Mouse (Mus musculus): Measurements from ENCODE around the gene Uvssa. TPM values are rescaled to one million over a fixed set of nuclear protein-coding genes. Genes with fewer than 3 reads are reported as not detected.
"Not testable (repeated sequence)": the region's sequence is repeated elsewhere in the genome, so short reads cannot be mapped to it uniquely, and the experiment has no call there.

The Uvssa gene
- 2.5 and 2.8 TPM in 2 replicates for polyA plus RNA-seq (2015; fragmentation: Nextera tagmentation; extraction: Ambion mirVana)

DNA sequence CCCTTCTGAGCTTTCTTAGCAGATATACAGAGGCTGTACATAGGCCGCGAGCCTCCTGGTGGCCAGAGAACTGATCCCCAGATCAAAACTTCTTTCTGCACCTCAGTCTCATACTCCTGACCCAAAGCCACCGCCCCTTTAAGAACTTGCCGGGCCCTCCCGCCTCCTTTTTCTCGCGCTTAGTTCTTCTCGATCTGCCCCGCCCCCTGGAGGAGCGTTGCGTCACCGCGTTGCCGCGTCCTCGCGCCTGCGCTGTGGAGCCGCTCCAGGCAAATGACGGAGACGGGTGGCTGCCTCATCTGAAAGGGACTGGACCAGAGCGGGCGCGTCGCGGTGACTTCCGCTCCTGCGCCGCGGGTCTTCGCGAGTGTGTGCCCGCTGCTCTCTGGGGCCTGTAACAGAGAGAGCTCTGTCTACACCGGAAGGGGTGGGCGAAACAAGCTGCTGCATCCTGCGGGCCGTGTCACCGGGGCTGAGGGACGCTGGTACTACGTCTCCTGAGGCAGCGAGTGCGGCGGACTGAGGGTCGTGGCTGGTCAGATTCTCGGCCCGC is at the start of gene Uvssa:
Gene Uvssa (plus strand): TSS at position 248 of the 553 bp plus-strand sequence.
- WGBS (ENCODE audit: insufficient replicate concordance), result under 1% methylated on average over 46 of the region's 46 CpGs
- Histone ChIP-seq H3K4me3 (replicated peaks) (peak within 1 kb of the TSS; percentile 85), H3K4me2 (peak within 1 kb of the TSS; percentile 98), H3K27me3 (no peaks in the 10 kb centered on the region), H3K9ac (peak within 1 kb of the TSS; percentile 95), H3K9me3 (replicated peaks) (no peaks in the 10 kb centered on the region), H3K36me3 (replicated peaks) (peaks cover 26% of the 10 kb centered on the region), H3K4me1 (replicated peaks) (peaks cover 21% of the 10 kb centered on the region), H3K27ac (replicated peaks) (peak within 1 kb of the TSS; percentile 99)
- ATAC-seq (ENCODE audit: insufficient read depth), result peak; percentile 95

DNA sequence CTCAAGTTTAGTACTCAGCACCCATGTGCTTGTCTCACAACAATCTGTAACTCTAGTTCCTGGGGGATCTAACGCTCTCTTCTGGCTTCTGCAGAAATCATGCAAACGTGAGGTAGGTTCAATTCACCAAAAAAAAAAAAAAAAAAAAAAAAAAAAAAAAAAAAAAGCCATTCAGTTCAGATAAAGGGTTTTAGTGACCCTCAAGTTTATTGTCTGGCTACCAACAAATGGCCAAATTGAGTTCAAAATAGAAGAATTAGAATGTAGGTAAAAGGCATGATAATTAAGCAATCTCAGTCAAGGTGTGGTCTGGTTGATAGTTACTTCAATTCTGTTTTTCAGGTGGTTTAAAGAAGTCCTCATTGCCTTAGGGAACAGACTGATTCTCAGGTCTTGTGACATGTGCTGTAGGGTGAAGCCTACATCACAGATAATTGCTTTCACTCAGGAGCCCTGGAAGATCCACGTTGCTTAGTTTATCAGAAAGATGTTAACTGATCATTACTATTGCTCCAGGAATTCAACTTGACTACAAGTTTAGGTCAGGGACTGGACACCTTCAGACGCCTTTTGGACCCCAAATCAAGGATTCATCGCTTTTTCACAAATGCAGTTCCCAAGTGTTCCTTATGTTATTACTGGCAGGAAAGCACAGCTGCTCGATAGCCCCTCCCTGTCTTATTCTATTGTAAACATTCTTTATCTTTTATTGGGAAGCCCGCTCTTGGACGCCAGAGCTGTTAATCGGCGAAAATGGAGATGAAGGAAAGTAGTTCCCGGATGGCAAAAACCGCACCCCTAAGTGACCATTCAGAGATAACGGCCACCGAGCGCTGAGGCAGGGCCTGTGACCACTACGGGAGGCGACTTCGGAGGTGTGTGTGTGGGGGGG is 43.7 kb upstream of the Uvssa start:
- Histone ChIP-seq H3K4me1 (replicated peaks) (peaks cover 31% of the 10 kb centered on the region), H3K4me2 (peak overlapping the region; percentile 90), H3K9ac (peak overlapping the region; percentile 71), H3K36me3 (replicated peaks) (peaks cover 8% of the 10 kb centered on the region; the same call in 1 of the 2 replicates), H3K27me3 (no peaks in the 10 kb centered on the region), H3K9me3 (replicated peaks) (no peaks in the 10 kb centered on the region), H3K4me3 (replicated peaks) (peak overlapping the region; percentile 97), H3K27ac (replicated peaks) (peak overlapping the region; percentile 83)
- ATAC-seq (ENCODE audit: insufficient read depth), result no peak
- WGBS (ENCODE audit: insufficient replicate concordance), result 21% methylated on average over 18 of the region's 18 CpGs

DNA sequence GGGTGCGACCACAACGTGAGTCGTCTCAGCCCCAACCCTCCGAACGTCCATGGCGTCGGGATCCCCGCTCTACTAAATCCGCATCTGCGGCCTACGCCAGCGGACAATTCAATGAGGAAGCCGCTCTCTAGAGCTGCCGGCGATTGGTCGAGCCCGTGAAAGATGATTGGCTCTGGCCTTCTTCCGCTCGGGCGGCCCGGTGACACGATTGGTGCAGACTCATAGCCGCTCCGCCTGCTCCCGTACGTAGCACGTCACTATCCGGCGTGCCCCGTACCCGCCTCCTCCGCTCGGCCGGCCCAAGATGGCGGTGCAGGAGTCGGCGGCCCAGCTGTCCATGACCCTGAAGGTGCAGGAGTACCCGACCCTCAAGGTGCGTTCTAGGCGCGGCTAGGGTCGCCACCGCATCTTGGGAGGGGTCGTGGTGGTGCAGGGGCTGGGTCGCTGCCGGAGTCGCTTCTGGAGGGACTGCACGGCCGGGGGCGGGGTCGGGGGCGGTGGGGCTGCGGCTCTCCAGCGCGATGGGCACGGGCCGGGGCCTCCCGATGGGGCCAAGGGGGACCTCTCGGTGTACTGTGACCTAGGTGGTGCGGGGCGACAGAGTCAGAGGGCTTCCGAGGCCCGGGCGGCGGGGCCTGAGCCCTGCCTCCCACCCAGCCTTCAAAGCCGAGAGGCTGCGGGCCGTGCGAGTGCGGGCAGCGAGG is 42.9 kb upstream of the Uvssa start, which contains the start of gene Maea:
Gene Maea (plus strand): TSS at position 237 of the 704 bp plus-strand sequence.
- Histone ChIP-seq H3K27ac (replicated peaks) (peak within 1 kb of the TSS; percentile 83), H3K4me3 (replicated peaks) (peak within 1 kb of the TSS; percentile 97), H3K9ac (peak within 1 kb of the TSS; percentile 93), H3K4me2 (peak within 1 kb of the TSS; percentile 90), H3K36me3 (replicated peaks) (peaks cover 9% of the 10 kb centered on the region; the same call in 1 of the 2 replicates), H3K27me3 (no peaks in the 10 kb centered on the region), H3K9me3 (replicated peaks) (no peaks in the 10 kb centered on the region), H3K4me1 (replicated peaks) (peaks cover 31% of the 10 kb centered on the region)
- peak; percentile 100 for ATAC-seq (ENCODE audit: insufficient read depth)
- under 1% methylated on average over 71 of the region's 71 CpGs for WGBS (ENCODE audit: insufficient replicate concordance)

DNA sequence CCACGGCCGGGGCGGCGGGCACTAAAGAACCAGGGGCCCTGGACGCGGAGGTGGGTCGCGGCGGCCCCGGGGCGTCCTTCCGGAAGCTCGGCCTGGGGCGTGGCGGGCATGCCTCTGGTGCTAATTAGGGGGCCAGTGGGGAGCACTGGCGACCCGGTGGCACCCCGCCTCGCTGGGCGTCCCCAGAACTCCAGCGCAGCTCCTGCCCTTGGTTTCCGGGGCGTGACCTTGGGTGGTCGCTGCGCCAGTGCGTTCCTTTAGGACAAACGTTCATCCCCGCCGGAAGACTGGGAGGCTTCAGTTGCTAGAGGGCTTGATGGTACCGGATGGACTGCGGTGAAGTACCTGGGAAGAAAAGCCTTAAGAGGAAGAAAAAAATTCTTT is 42.4 kb upstream of the Uvssa start:
- ATAC-seq (ENCODE audit: insufficient read depth), result peak; percentile 39

DNA sequence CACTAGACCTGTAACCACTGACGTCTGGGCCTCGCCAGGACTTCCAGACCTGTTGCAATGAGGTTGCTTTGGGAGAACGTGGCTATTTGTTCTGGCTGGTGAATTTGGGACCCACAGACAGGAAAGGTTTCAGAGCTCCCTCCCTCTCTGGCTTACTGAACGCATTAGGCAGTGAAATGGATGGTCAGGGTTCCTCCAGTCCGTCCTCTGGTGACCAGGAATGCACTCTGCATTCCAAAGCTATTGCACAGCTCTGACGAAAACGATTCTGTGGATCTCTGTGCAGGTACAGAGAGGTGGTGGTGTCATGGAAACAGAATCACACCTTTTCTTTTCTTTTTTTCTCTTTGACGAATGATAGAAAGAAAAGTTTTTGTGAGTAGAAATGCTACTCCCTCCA is 41.1 kb upstream of the Uvssa start:
- Histone ChIP-seq H3K27ac (replicated peaks) (no peak overlapping the region), H3K4me1 (replicated peaks) (peaks cover 46% of the 10 kb centered on the region)

More for the DNA sequence above, 42.4 kb upstream of the Uvssa start:
- Histone ChIP-seq H3K9ac (peak overlapping the region; percentile 93), H3K4me2 (peak overlapping the region; percentile 90), H3K4me1 (replicated peaks) (peaks cover 36% of the 10 kb centered on the region), H3K36me3 (replicated peaks) (peaks cover 9% of the 10 kb centered on the region; the same call in 1 of the 2 replicates), H3K27me3 (no peaks in the 10 kb centered on the region), H3K4me3 (replicated peaks) (peak overlapping the region; percentile 97), H3K27ac (replicated peaks) (peak overlapping the region; percentile 79), H3K9me3 (replicated peaks) (no peaks in the 10 kb centered on the region)
- WGBS (ENCODE audit: insufficient replicate concordance), result 0% methylated on average over 31 of the region's 31 CpGs

DNA sequence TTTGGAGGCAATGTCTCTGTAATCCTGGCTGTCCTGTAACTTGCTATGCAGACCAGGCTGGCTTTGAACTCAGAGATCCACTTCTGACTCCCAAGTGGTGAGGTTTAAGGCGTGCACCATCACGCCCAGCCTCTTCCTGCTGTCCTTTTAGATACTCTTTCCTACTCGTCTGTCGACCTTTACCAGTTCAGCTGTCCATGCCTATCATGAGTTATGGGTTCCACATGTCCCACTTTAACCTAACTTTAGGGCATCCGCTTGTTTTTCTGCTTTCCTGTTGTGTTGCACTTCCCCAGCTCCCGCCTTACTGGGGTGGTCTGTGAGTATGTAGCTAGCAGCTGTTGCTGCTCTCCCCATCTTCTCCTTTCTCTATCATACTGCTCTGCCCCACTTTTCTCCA is 37.2 kb upstream of the Uvssa start:
- H3K4me3 ChIP-seq (replicated peaks), result no peak overlapping the region
- peaks cover 12% of the 10 kb centered on the region; the same call in 1 of the 2 replicates for H3K36me3 ChIP-seq (replicated peaks)
- H3K27me3 ChIP-seq, result no peaks in the 10 kb centered on the region
- H3K9me3 ChIP-seq (replicated peaks), result no peaks in the 10 kb centered on the region
- peaks cover 71% of the 10 kb centered on the region for H3K4me1 ChIP-seq (replicated peaks)
- WGBS (ENCODE audit: insufficient replicate concordance), result 73% methylated on average over 6 of the region's 6 CpGs
- no peak overlapping the region for H3K9ac ChIP-seq
- no peak for ATAC-seq (ENCODE audit: insufficient read depth)
- H3K27ac ChIP-seq (replicated peaks), result no peak overlapping the region
- H3K4me2 ChIP-seq, result no peak overlapping the region

More for the DNA sequence above, 41.1 kb upstream of the Uvssa start:
- peak overlapping the region; percentile 97; the same call in 1 of the 2 replicates for H3K4me3 ChIP-seq (replicated peaks)
- peaks cover 9% of the 10 kb centered on the region; the same call in 1 of the 2 replicates for H3K36me3 ChIP-seq (replicated peaks)
- H3K27me3 ChIP-seq, result no peaks in the 10 kb centered on the region
- H3K9ac ChIP-seq, result no peak overlapping the region; the same call in 1 of the 2 replicates
- peak overlapping the region; percentile 90 for H3K4me2 ChIP-seq
- no peaks in the 10 kb centered on the region for H3K9me3 ChIP-seq (replicated peaks)
- ATAC-seq (ENCODE audit: insufficient read depth), result no peak
- 63% methylated on average over 8 of the region's 8 CpGs for WGBS (ENCODE audit: insufficient replicate concordance)

DNA sequence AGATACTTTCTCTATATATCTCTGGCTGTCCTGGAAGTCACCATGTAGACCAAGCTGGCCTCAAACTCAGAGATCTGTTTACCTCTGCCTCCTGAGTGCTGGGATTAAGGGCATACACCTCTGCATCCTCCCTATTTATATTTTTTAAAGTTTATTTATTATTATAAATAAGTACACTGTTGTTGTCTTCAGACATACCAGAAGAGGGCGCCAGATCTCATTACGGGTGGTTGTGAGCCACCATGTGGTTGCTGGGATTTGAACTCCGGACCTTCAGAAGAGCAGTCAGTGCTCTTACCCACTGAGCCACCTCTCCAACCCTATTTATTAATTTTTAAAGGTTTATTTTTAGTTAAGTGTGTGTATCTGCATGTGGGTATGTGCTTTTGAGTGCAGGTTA is 36.1 kb upstream of the Uvssa start:
- peaks cover 12% of the 10 kb centered on the region; the same call in 1 of the 2 replicates for H3K36me3 ChIP-seq (replicated peaks)
- not testable (repeated sequence) for H3K4me3 ChIP-seq (replicated peaks); H3K9me3 ChIP-seq (replicated peaks); H3K4me2 ChIP-seq; H3K27ac ChIP-seq (replicated peaks); H3K9ac ChIP-seq; H3K27me3 ChIP-seq; ATAC-seq (ENCODE audit: insufficient read depth)
- H3K4me1 ChIP-seq (replicated peaks), result peaks cover 66% of the 10 kb centered on the region
- WGBS (ENCODE audit: insufficient replicate concordance), result 52% methylated on average over 3 of the region's 3 CpGs

DNA sequence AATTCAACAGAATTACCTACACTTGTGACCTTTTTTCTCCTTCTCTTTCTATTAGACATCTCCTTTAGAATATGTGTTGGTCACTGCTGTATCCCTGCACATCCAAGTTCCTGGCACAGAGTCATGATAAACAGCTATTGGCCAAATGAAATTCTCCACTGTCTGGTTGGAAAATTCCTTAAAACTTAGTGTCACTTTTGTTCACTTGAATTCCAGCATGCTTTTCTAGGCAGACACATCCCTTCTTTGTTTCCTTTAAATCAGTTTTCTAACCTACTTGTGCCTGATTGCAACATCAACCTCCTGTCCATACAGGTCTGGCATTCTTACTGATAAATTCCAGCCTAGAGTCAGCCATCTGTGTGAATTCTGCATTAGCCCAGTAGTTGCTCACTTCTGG is 35.5 kb upstream of the Uvssa start:
- Histone ChIP-seq H3K4me3 (replicated peaks) (no peak overlapping the region), H3K36me3 (replicated peaks) (peaks cover 12% of the 10 kb centered on the region; the same call in 1 of the 2 replicates), H3K27ac (replicated peaks) (no peak overlapping the region), H3K9me3 (replicated peaks) (no peaks in the 10 kb centered on the region), H3K4me1 (replicated peaks) (peaks cover 61% of the 10 kb centered on the region), H3K27me3 (no peaks in the 10 kb centered on the region), H3K9ac (no peak overlapping the region), H3K4me2 (no peak overlapping the region)
- no peak for ATAC-seq (ENCODE audit: insufficient read depth)

DNA sequence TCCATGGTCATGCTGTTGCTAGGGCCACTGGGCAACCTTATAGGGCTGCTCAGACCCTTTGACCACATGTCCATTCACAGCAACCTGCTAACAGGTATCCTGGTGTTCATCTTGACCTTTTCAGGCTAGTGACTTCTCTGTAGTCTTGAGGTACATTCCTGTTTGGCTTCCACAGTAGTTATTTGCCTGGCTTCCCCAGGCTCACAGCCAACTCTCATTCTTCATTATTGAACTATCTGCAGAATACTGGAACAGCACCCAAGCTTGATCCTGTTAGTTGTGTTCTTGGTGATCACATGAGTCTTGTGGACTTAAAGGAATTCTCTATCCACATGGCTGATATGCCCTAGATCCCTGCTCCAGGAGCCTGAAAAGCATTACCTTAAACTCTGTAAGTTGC is 34.8 kb upstream of the Uvssa start:
- Histone ChIP-seq H3K9me3 (replicated peaks) (no peaks in the 10 kb centered on the region), H3K4me2 (0 out of 2 replicates have a peak overlapping the region, but pooled peaks have one; percentile 18), H3K4me1 (replicated peaks) (peaks cover 54% of the 10 kb centered on the region), H3K9ac (0 out of 2 replicates have a peak overlapping the region, but pooled peaks have one; percentile 10), H3K27me3 (no peaks in the 10 kb centered on the region), H3K27ac (replicated peaks) (0 out of 2 replicates have a peak overlapping the region, but pooled peaks have one; percentile 8), H3K36me3 (replicated peaks) (peaks cover 12% of the 10 kb centered on the region; the same call in 1 of the 2 replicates), H3K4me3 (replicated peaks) (no peak overlapping the region)
- no peak for ATAC-seq (ENCODE audit: insufficient read depth)

DNA sequence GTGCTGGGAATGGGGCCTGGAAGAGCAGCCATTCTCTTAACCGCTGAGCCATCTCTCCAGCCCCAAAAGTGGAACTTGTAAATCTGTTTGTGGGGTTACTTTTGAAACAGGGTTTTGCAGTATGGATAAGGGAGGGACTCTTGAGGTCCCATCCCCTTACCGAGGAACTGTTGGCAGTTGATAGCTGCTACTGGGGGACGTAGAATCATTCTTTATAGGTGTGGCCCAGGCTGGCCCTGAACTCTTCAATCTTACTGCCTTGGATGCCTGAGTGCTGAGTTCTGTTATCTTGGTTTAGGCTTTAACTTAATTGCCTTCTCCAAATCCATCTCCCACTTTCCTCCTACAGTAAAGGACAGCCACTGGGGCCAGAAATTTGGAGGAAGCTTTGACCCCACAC is 34.3 kb upstream of the Uvssa start:
- Histone ChIP-seq H3K27me3 (no peaks in the 10 kb centered on the region), H3K4me3 (replicated peaks) (no peak overlapping the region), H3K27ac (replicated peaks) (peak overlapping the region; percentile 38), H3K9ac (no peak overlapping the region), H3K36me3 (replicated peaks) (peaks cover 9% of the 10 kb centered on the region; the same call in 1 of the 2 replicates), H3K4me1 (replicated peaks) (peaks cover 55% of the 10 kb centered on the region), H3K9me3 (replicated peaks) (no peaks in the 10 kb centered on the region), H3K4me2 (peak overlapping the region; percentile 18)
- WGBS (ENCODE audit: insufficient replicate concordance), result 19% methylated on average over 3 of the region's 3 CpGs
- ATAC-seq (ENCODE audit: insufficient read depth), result peak; percentile 72
